Mouse (Mus musculus): ENCODE data around the gene Tnnc2. TPM values are rescaled to one million over a fixed set of nuclear protein-coding genes. Genes with fewer than 3 reads are reported as not detected.

Tnnc2 gene
- polyA plus RNA-seq (2014; fragmentation: Illumina TruSeq; extraction: RNeasy Lipid Tissue Mini Kit (QIAGEN cat#74804); ENCODE audit: low replicate concordance), result not detected

DNA sequence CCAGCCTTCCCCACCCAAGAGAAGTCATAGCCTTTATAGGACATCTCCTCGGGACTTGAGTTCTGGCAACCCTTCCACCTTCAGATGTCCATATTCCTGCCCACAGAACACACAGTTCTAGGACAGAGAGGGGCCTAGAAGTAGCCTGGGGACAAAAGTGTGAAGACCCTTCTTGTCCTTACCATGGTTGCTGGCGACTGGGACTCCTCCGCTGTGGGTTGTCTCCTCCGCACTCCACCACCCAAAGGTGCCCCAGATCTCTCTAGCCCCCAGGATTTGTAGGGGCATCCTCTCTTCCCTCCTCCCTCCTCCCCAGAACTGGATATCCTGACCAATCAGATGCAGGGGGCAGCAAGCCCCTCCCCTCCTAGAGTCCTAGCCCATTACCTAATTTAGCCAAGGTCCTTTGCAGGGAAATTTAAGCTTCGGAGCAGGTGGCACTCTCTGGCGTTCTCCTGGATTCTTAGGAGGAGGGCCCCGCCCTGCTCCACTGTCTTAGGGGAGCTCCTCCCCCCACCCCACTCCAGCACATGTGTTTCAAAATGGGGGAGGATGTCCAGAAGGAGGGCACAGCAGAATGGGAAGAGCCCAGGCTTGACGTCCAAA is at the start of gene Tnnc2:
Tnnc2 (minus strand) TSS at position 487 of the 606 bp plus-strand sequence.

DNA sequence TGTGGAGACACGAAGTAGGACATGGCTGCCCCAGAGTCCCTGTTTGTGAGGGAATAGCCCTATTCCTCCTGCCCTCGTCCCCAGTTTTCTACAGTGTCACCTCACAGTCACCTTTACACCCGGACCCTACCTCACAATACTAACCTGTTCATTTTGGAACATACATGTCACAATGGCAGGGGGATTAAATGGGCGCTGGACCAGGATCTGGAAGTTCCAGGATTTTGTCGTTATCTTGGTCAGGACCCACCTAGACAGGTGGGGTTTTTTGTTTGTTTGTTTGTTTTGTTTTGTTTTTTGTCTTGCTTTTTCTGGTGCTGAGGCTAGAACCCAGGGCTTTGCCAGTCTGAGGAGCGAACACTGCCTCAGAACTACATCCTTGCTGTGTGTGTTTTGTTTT is 48.7 kb upstream of the Tnnc2 start, which contains the start of gene Spata25:
Spata25 (minus strand) TSS at position 101 of the 400 bp plus-strand sequence.

DNA sequence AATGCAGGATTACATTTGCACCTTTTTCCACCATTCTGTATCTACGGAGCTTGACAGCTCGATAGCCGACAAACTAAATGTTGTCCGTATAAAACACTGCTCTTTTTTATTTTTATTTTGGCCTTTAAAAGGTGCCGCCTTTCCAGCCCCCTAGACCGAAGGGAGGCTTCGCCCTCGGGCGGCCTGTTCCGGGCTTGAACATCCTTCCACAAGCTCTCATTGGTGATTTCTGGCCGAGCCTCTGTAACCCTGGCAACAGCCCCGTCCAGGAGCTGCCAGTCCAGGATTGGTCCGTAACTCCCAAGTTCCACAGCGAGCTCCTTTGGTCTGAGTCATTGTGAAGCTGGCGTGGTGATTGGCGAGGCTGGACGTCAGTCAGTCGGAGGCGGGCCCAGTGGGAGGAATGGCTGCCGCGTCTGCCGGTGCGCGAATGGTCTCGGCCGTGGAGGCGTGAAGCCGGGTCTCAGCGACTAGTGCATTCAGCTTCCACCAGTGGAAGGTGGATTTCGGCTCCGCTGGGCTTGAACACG is 42.9 kb upstream of the Tnnc2 start, which contains the start of gene Zswim1:
Zswim1 (plus strand) TSS at position 51 of the 530 bp plus-strand sequence.

DNA sequence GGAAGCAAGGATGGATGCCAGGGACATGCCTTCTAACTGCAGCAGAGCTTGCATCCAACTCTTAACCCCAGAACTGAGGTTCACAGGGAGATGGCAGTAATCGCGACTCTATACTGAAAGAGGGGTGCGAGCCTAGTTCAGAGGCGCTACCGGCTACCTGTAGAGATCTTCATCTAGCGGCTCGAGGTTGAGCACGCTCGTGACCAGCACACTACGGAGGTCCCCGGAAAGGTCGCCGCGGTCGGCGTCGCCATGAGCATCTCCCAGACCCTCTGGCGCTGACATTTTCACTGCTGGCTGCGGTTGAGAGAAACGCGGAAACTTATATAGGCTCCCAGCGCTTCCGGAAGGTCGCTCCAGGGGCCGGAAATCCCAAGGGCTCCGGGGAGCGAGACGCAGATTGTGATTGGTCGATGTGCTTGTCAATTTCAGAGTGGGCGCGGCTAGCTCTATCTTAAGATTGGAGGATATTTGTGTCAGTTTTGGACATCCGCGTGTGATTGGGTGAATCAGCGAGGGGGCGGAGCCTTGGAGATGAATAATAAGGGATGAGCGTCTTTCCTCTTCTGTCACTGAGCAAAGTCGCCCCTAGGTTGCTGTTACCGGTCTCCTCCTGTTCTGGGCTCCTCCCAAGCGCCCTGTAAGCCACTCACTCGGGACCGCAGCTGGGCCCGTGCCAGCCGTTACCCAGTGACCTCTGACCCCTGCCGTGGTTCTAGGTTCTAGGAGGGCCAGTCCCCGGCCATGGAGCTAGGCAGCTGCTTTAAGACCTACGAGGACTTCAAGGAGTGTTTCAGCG is 25.0 kb upstream of the Tnnc2 start, which contains the start of the genes Acot8 and Zswim3:
Acot8 (minus strand) TSS at position 350 of the 799 bp plus-strand sequence.
Zswim3 (plus strand) TSS at position 566 of the 799 bp plus-strand sequence.

DNA sequence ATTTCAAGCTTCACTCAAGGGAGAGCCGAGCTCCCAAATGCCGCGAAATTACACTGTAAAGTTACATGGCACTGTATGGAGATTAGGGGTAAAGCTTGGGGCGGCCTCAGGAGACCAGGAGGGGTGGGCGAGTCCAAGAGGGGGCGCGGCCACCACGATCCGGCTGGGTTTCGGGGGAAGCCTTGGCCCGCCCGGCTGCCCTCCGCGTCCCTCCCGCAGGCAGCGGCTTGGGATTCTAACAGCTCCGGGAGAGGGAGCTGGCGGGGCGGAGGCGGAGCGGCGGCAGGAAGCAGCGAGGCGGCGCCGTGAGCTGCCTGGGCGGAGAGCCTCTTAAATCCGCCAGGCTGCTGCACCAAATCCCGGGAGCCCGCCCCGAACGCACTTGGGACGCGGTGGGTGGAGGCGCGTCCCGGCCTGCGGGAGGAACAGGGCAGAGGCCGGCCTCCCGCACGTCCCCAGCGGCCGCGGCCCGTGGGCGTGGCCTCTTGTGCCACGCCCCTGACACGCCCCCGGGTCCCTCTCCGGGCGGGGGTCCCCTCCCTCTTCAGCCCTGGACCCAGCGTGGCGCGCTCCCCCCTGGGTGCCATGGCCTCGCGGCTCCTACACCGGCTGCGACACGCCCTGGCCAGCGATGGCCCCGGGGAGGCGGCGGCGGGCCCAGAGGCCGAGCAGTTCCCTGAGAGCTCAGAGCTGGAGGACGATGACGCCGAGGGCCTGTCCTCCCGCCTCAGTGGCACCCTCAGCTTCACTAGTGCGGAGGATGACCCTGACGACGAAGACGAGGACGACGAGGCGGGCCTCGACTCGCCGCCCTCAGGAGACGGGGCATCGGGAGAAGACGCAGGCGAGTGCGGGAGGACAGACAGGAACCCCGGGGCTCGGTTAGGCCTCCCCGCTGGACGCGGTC is 6.0 kb upstream of the Tnnc2 start, which contains the start of gene Snx21:
Snx21 (plus strand) TSS at position 343 of the 907 bp plus-strand sequence.

DNA sequence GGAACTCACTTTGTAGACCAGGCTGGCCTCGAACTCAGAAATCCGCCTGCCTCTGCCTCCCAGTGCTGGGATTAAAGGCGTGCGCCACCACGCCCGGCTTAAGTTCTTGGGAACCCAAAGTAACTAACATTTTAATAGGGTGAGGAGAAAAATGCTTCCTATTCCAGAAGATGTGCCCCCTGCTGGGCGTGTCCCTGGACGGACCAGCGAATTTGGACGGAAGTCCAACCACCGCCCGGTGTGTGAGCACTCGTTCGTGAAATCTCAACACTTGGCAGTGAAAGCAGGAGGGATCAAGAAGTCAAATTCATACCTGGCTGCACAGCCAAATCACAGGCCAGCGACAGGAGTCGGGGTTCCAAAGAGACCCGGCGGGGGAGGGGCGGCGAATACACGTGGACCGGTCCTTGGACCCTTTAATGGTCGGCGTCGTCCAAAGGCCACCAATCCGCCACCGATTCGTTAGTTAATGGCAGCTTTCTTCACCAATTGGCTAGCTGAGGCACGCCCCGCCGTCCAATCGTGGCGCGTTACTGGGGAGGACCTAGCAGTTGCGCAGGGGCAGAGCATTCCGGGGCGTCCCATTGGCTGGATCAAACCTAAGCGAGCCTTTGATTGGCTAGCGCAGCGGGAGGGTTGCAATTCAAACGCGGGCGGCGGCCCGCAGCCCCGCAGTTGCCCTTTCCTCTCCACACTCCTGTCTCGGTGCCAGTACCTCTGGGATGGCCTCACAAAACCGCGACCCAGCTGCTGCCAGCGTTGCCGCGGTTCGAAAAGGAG is 10.3 kb downstream of the Tnnc2 start, which contains the start of gene Ube2c:
Ube2c (plus strand) TSS at position 641 of the 780 bp plus-strand sequence.

DNA sequence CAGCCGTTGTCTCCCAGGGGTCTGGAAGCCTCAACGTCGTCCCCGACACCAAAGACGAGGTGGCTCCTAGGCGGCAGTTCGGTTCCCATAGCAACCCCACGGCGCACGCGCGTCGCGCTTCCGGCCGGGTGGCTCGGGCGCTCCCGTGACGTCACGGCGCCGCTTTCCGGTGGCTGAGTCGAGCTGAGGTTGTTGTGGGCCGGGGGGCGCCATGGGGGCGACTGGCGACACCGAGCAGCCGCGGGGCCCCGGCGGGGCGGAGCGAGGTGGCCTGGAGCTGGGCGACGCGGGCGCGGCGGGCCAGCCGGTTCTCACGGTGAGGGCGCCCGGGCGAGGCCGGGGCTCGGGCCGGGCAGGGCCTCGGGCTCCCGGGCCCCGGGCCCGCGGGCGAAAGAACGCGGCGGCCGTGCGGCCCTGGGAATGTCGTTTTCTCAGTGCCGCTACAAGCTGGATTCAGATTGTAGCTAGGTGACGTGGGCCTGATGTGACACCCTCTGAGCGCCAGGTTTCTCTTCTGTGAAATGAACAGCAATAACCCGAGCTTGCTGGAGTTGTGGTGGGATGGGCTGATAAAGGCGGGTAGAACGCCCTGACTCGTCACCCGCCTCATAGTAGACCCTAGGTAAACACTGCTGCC is 33.8 kb downstream of the Tnnc2 start, which contains the start of the genes Wfdc3 and Dnttip1:
Wfdc3 (minus strand) TSS at position 89 of the 637 bp plus-strand sequence.
Dnttip1 (plus strand) TSS at position 141 of the 637 bp plus-strand sequence.

Other genes with a start within 250 kb of the Tnnc2 start
- not detected for gene Wfdc2, start 217.6 kb downstream of the Tnnc2 start, polyA plus RNA-seq (2014; fragmentation: Illumina TruSeq; extraction: RNeasy Lipid Tissue Mini Kit (QIAGEN cat#74804); ENCODE audit: low replicate concordance)
- not detected for gene Spint3, start 206.5 kb downstream of the Tnnc2 start, polyA plus RNA-seq (2014; fragmentation: Illumina TruSeq; extraction: RNeasy Lipid Tissue Mini Kit (QIAGEN cat#74804); ENCODE audit: low replicate concordance)
- not detected for gene Wfdc6a, start 194.5 kb downstream of the Tnnc2 start, polyA plus RNA-seq (2014; fragmentation: Illumina TruSeq; extraction: RNeasy Lipid Tissue Mini Kit (QIAGEN cat#74804); ENCODE audit: low replicate concordance)
- gene Eppin, start 186.4 kb downstream of the Tnnc2 start, polyA plus RNA-seq (2014; fragmentation: Illumina TruSeq; extraction: RNeasy Lipid Tissue Mini Kit (QIAGEN cat#74804); ENCODE audit: low replicate concordance), result not detected
- gene Wfdc6b, start 166.4 kb downstream of the Tnnc2 start, polyA plus RNA-seq (2014; fragmentation: Illumina TruSeq; extraction: RNeasy Lipid Tissue Mini Kit (QIAGEN cat#74804); ENCODE audit: low replicate concordance), result not detected
- not detected for gene Wfdc8, start 166.3 kb downstream of the Tnnc2 start, polyA plus RNA-seq (2014; fragmentation: Illumina TruSeq; extraction: RNeasy Lipid Tissue Mini Kit (QIAGEN cat#74804); ENCODE audit: low replicate concordance)
- gene Wfdc16, start 141.2 kb downstream of the Tnnc2 start, polyA plus RNA-seq (2014; fragmentation: Illumina TruSeq; extraction: RNeasy Lipid Tissue Mini Kit (QIAGEN cat#74804); ENCODE audit: low replicate concordance), result 1.9 TPM
- gene Wfdc10, start 123.9 kb downstream of the Tnnc2 start, polyA plus RNA-seq (2014; fragmentation: Illumina TruSeq; extraction: RNeasy Lipid Tissue Mini Kit (QIAGEN cat#74804); ENCODE audit: low replicate concordance), result not detected
- gene Wfdc9, start 123.4 kb downstream of the Tnnc2 start, polyA plus RNA-seq (2014; fragmentation: Illumina TruSeq; extraction: RNeasy Lipid Tissue Mini Kit (QIAGEN cat#74804); ENCODE audit: low replicate concordance), result not detected
- not detected for gene Wfdc11, start 105.9 kb downstream of the Tnnc2 start, polyA plus RNA-seq (2014; fragmentation: Illumina TruSeq; extraction: RNeasy Lipid Tissue Mini Kit (QIAGEN cat#74804); ENCODE audit: low replicate concordance)
- not detected for gene Wfdc13, start 94.9 kb downstream of the Tnnc2 start, polyA plus RNA-seq (2014; fragmentation: Illumina TruSeq; extraction: RNeasy Lipid Tissue Mini Kit (QIAGEN cat#74804); ENCODE audit: low replicate concordance)
- gene Spint4, start 81.5 kb downstream of the Tnnc2 start, polyA plus RNA-seq (2014; fragmentation: Illumina TruSeq; extraction: RNeasy Lipid Tissue Mini Kit (QIAGEN cat#74804); ENCODE audit: low replicate concordance), result not detected
- gene Spint5, start 64.7 kb downstream of the Tnnc2 start, polyA plus RNA-seq (2014; fragmentation: Illumina TruSeq; extraction: RNeasy Lipid Tissue Mini Kit (QIAGEN cat#74804); ENCODE audit: low replicate concordance), result not detected
- 0.71 TPM for gene Wfdc3, start 34.0 kb downstream of the Tnnc2 start, polyA plus RNA-seq (2014; fragmentation: Illumina TruSeq; extraction: RNeasy Lipid Tissue Mini Kit (QIAGEN cat#74804); ENCODE audit: low replicate concordance)
- 3.3 TPM for gene Dnttip1, start 34.0 kb downstream of the Tnnc2 start, polyA plus RNA-seq (2014; fragmentation: Illumina TruSeq; extraction: RNeasy Lipid Tissue Mini Kit (QIAGEN cat#74804); ENCODE audit: low replicate concordance)
- 13.1 TPM for gene Ube2c, start 10.1 kb downstream of the Tnnc2 start, polyA plus RNA-seq (2014; fragmentation: Illumina TruSeq; extraction: RNeasy Lipid Tissue Mini Kit (QIAGEN cat#74804); ENCODE audit: low replicate concordance)
- 1.2 TPM for gene Snx21, start 5.9 kb upstream of the Tnnc2 start, polyA plus RNA-seq (2014; fragmentation: Illumina TruSeq; extraction: RNeasy Lipid Tissue Mini Kit (QIAGEN cat#74804); ENCODE audit: low replicate concordance)
- gene Acot8, start 24.9 kb upstream of the Tnnc2 start, polyA plus RNA-seq (2014; fragmentation: Illumina TruSeq; extraction: RNeasy Lipid Tissue Mini Kit (QIAGEN cat#74804); ENCODE audit: low replicate concordance), result 2.0 TPM
- gene Zswim3, start 25.1 kb upstream of the Tnnc2 start, polyA plus RNA-seq (2014; fragmentation: Illumina TruSeq; extraction: RNeasy Lipid Tissue Mini Kit (QIAGEN cat#74804); ENCODE audit: low replicate concordance), result 1.6 TPM
- 1.1 TPM for gene Zswim1, start 42.7 kb upstream of the Tnnc2 start, polyA plus RNA-seq (2014; fragmentation: Illumina TruSeq; extraction: RNeasy Lipid Tissue Mini Kit (QIAGEN cat#74804); ENCODE audit: low replicate concordance)
- gene Spata25, start 48.6 kb upstream of the Tnnc2 start, polyA plus RNA-seq (2014; fragmentation: Illumina TruSeq; extraction: RNeasy Lipid Tissue Mini Kit (QIAGEN cat#74804); ENCODE audit: low replicate concordance), result not detected
- 26.4 TPM for gene Ctsa, start 52.9 kb upstream of the Tnnc2 start, polyA plus RNA-seq (2014; fragmentation: Illumina TruSeq; extraction: RNeasy Lipid Tissue Mini Kit (QIAGEN cat#74804); ENCODE audit: low replicate concordance)
- not detected for gene Neurl2, start 53.5 kb upstream of the Tnnc2 start, polyA plus RNA-seq (2014; fragmentation: Illumina TruSeq; extraction: RNeasy Lipid Tissue Mini Kit (QIAGEN cat#74804); ENCODE audit: low replicate concordance)
- gene Pltp, start 77.7 kb upstream of the Tnnc2 start, polyA plus RNA-seq (2014; fragmentation: Illumina TruSeq; extraction: RNeasy Lipid Tissue Mini Kit (QIAGEN cat#74804); ENCODE audit: low replicate concordance), result 0.30 TPM
- 3.1 TPM for gene Pcif1, start 99.3 kb upstream of the Tnnc2 start, polyA plus RNA-seq (2014; fragmentation: Illumina TruSeq; extraction: RNeasy Lipid Tissue Mini Kit (QIAGEN cat#74804); ENCODE audit: low replicate concordance)
- 0.15 TPM for gene Zfp335, start 131.8 kb upstream of the Tnnc2 start, polyA plus RNA-seq (2014; fragmentation: Illumina TruSeq; extraction: RNeasy Lipid Tissue Mini Kit (QIAGEN cat#74804); ENCODE audit: low replicate concordance)
- 12.7 TPM for gene Mmp9, start 160.8 kb upstream of the Tnnc2 start, polyA plus RNA-seq (2014; fragmentation: Illumina TruSeq; extraction: RNeasy Lipid Tissue Mini Kit (QIAGEN cat#74804); ENCODE audit: low replicate concordance)
- gene Slc12a5, start 180.8 kb upstream of the Tnnc2 start, polyA plus RNA-seq (2014; fragmentation: Illumina TruSeq; extraction: RNeasy Lipid Tissue Mini Kit (QIAGEN cat#74804); ENCODE audit: low replicate concordance), result not detected

Data from small intestine, adult 10 weeks (tissue).